Mouse (Mus musculus): Measurements from ENCODE around the gene Gtf3c5.

Gtf3c5 gene

GRCm38 (mm10) chr2:28607341-28608165 is 24.0 kb upstream of the Gtf3c5 start:
- peak in 1 of 2 experiments; percentile 37 for DNase-seq

DNA sequence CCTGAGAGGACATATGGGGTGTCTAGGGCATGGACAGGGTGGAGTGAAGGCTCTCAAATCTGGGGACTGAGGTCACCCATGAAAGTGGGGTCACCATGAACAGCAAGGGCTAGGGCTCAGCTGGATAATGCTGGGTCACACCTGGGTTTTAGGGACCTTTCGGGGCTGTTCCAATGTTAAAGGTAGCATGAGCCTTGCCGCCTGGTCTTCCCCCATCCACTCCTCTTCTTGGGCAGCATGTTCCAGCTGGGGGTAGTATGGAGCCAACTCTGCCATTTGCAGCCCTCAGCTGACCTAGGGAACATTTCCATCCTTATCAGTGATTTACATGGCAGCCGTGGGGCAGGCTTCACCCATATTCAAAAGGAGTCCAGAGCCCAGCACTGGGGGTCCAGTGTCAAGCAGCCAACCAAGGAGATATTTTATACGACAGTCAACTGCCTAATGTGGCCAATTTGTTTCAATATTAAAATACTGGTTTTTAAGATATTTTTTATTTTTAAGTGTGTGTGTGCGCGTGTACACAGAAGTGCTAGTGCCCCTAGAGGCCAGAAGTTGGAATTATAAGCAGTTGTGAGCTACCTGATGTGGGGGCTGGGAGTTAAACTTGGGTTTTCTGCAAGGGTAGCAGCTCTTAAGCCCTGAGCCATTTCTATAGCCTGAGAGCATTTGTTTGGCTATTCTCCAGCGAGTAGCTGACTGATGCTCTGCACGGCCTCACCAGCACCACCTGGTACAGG is 23.2 kb upstream of the Gtf3c5 start:
- no peak for DNase-seq

GRCm38 (mm10) chr2:28605789-28606541 is 22.4 kb upstream of the Gtf3c5 start:
- DNase-seq, result no peak

GRCm38 (mm10) chr2:28603542-28603941 is 20.0 kb upstream of the Gtf3c5 start:
- DNase-seq, result no peak

DNA sequence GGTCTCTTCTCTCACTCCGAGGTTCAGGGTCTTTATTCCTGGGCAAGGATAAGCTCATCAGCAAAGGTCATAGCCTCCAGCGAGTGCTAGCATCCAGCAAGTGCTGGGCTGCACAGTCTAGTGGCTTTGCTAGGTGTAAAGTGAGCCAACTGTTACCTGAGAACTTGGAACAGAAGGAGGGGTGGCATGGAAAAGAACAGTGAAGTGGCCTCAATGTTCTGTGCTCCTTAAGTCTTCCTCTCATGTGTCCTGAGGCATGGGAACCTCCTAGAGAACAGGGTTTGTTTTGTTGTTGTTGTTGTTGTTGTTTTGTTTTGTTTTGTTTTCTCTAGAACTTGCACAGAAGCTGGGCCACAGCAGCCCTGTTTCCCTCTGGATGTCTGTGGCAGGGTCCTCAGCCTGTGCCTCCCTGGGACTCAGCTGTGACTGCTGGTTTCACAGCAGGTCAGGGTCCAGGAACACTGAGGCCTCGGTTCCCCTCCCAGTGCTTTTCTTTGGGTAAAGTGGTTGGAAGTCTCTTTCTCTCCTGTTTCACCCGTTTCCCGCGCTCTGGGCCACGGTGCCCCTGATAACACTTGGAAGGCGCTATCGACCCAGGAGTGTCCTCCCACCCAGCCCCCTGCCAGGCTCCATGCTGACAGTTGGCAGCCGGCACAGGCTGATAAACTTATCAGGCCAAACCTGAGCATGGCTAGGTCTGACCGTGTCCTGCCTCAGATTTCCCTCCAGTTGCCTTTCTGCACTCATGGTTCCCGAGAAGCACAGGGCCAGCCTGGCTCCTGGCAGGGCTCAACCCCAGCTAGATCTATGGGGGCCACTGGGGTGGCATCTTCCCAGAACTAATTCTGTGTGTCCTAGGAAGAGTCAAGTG is 18.4 kb upstream of the Gtf3c5 start:
- no peak for DNase-seq

DNA sequence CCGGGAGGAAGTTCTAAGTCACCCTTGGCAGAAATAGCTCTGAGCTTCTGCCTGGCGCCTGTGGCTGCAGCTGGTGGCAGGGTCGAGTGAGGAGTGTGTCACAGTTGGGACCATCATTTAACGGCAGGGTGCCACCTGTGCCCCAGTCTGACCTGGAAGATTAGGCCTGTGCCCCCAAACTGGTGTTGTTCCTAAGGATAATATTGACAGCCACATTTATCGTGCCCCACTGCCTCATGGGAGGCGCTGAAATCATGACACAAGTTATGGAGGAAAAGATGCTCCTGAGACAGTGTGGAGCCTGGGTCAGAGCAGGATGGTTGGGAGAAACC is 16.0 kb upstream of the Gtf3c5 start:
- no peak for DNase-seq

- no peak for DNase-seq
Observed at GRCm38 (mm10) chr2:28598692-28599568, 15.4 kb upstream of the Gtf3c5 start.

GRCm38 (mm10) chr2:28597733-28598547 is 14.4 kb upstream of the Gtf3c5 start:
- DNase-seq, result no peak

DNA sequence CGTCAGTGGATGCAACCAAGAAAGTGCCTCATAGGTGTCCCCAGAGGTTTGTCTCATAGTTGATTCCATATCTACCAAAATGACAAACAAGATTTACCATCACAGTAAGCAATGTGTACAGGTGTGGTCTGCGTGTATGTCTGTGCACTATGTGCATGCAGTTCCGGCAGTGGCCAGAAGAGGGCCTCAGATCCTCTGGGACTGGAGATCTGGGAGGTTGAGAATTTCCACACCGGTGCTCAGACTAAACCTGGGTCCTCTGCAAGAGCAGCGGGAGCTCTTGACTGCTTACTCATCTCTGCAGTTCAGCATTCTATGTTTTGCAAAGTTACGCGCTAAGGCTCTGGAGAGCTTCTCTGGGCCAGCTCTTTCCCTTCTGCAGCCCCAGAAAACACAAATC is 13.4 kb upstream of the Gtf3c5 start:
- DNase-seq, result no peak

DNA sequence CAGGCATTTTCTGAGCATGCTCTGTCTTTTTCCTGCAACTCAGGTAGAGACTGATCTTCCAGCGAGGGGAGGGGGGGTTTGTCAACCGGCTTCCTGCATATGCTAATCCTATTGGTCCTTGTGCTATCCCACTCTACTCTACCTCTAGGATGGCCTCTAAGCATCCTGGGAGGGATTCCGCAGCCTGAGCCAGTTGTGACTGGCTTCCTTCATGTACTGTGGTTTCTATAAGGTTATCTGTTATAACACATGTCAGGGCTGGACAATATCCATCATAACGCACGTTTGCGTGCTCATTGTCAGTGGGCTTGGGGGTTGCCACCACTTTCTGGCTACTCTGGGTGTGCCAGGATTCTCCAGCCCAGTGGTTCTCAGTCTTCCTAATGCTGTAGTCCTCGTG is 12.5 kb upstream of the Gtf3c5 start:
- no peak for DNase-seq

DNA sequence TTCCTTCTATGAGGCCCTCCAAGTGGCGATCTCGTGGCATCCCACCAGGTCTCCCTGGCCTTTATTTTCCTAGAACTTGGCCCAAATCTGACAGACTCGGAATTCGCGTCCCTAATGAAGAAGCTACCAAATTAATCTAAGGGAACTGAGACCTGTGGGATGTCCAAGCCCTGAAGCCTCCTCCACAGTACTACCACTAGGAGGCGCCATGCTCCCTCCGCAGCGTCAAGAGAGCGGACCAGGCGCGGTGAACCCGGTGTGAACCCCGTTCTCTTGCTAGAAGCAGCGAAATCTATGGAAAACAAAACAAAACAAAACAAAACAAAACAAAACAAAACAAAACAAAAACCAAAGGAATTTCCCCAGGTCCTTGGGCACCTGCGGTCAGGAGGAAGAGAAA is 9.3 kb upstream of the Gtf3c5 start:
- peak; percentile 59 to 66 for DNase-seq

- DNase-seq, result no peak
Observed at GRCm38 (mm10) chr2:28591479-28591878, 7.9 kb upstream of the Gtf3c5 start.

DNA sequence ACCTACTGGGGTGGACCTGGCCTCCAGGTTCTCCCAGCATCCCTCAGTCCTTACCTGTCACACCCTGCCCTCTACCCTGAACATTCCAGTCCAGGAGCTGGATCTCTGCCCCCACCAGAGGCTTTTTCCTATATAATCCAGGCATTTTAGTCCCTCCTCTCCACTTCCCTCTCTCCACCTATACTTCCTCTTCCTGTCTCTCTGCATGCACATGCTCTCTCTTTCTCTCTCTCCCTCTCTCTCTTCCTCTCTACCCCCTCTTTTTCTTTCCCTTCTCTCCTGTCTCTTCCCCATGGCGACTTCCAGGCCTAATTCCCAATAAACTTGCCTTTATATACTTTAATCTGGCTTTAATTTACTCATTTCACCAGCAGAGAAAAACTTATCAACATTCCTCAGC is 5.0 kb upstream of the Gtf3c5 start:
- DNase-seq, result no peak

- DNase-seq, result no peak
Observed at GRCm38 (mm10) chr2:28585730-28586129, 2.2 kb upstream of the Gtf3c5 start.

DNA sequence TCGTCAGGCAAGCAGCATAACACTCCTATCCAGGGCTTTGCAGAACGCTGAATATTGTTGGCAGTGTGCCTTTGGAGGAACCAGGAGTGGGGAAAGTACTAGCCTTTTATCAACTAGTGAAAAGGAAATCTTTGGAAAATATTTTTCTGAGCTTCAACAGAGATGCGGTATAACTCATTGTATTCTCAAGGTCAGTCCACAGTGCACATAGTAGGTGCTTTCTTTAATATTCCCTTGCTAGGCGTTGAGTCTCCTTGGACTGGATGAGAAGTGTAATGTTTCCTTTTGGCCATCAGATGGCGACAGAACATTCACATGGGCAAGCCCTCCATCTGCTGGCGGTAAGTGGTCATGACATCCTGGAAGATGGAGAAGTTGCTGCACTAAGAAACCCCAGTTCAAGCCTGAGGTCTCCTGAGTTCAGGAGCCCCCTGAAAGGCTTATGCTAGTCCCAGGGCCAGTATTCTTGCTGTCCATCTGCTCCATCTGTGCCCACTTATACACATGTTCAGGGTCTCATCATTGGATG is 1.6 kb upstream of the Gtf3c5 start:
- peak; percentile 75 to 80 for DNase-seq

DNA sequence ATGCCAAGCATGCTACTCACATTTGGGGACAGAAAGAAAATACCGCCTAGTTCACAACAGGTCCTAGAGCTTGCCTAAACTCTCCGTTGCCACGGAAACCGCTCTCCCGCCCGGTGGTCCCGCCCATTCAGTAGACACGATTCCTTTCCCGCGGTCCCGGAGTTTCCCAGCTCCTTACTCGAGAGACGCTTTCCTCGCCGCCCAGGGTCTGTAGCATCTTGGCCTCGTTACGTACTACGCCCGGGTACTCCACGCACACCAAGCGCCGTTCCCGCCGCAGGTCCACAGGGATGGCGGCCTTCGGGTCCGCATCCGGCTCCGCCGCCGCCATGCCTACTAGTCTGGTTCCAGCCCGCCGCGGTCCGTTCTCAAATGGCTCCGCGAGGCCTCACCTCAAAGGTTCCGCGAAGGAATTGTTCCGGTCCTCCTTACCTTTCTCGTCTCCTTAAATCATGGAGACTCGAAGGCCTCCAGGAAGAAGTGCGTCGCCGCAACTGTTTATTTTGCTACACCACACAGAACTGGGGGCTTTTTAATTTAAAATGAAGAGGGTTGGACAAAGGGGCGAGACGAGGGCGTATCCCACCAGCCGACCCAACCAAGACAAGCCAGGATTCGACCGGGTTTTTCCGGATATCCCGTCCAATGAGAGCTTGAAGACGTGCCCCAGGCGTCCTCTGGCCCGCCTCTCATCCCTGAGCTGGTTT is 751 bp downstream of the Gtf3c5 start:
- DNase-seq, result peak; percentile 86 to 89

GRCm38 (mm10) chr2:28578003-28578402 is 5.5 kb downstream of the Gtf3c5 start:
- no peak for DNase-seq

GRCm38 (mm10) chr2:28576815-28577214 is 6.7 kb downstream of the Gtf3c5 start:
- peak in 1 of 2 experiments; percentile 29 for DNase-seq

- DNase-seq, result no peak
Observed at GRCm38 (mm10) chr2:28575341-28575740, 8.2 kb downstream of the Gtf3c5 start.

GRCm38 (mm10) chr2:28569903-28570302 is 13.6 kb downstream of the Gtf3c5 start:
- DNase-seq, result peak in 1 of 2 experiments; percentile 30

All from lung, adult 18-20 months (tissue).